Mouse (Mus musculus) cerebellum, postnatal 14 days (tissue): ENCODE results near the gene Ltb.
"Not testable (repeated sequence)": the region's sequence is repeated elsewhere in the genome, so short reads cannot be mapped to it uniquely, and the experiment has no call there.

Source experiments
- DNase-seq, 2 experiments: peaks; one replicate each; pipeline ENCODE4 v3.0.0; 2021; ENCODE audit warnings: mixed read lengths in 2 of 2

Gene Ltb

GRCm38 (mm10) chr17:35226561-35227046, 32.4 kb downstream of the Ltb start:
- DNase-seq, result no peak

GRCm38 (mm10) chr17:35231022-35231421, 36.8 kb downstream of the Ltb start:
- no peak for DNase-seq

GRCm38 (mm10) chr17:35232043-35232442, 37.8 kb downstream of the Ltb start:
- DNase-seq, result peak; percentile 93 to 96

- DNase-seq, result no peak
Measured at GRCm38 (mm10) chr17:35232659-35233058, 38.4 kb downstream of the Ltb start.

- DNase-seq, result no peak
Measured at GRCm38 (mm10) chr17:35233114-35233980, 39.1 kb downstream of the Ltb start, which contains the start of gene Atp6v1g2. TSS of gene Atp6v1g2 (plus strand) at chr17:35233660.

- not testable (repeated sequence) for DNase-seq
Measured at GRCm38 (mm10) chr17:35234090-35234489, 39.9 kb downstream of the Ltb start.

- peak; percentile 39 to 53 for DNase-seq
Measured at GRCm38 (mm10) chr17:35234903-35235302, 40.7 kb downstream of the Ltb start.

GRCm38 (mm10) chr17:35235614-35236389, 41.6 kb downstream of the Ltb start, which contains the start of gene Nfkbil1:
TSS of gene Nfkbil1 (minus strand) at chr17:35235792.
- peak; percentile 91 to 92 for DNase-seq

- DNase-seq, result peak; percentile 100
Measured at GRCm38 (mm10) chr17:35236390-35236746, 42.1 kb downstream of the Ltb start.

- peak; percentile 60 to 66 for DNase-seq
Measured at GRCm38 (mm10) chr17:35236996-35237395, 42.8 kb downstream of the Ltb start.

GRCm38 (mm10) chr17:35237504-35237903, 43.3 kb downstream of the Ltb start:
- peak in 1 of 2 experiments; percentile 27 for DNase-seq

- DNase-seq, result no peak
Measured at GRCm38 (mm10) chr17:35239700-35240099, 45.5 kb downstream of the Ltb start.

- peak in 1 of 2 experiments; percentile 40 for DNase-seq
Measured at GRCm38 (mm10) chr17:35240384-35241304, 46.4 kb downstream of the Ltb start.

- DNase-seq, result peak; percentile 95 to 97
Measured at GRCm38 (mm10) chr17:35241305-35242014, 47.2 kb downstream of the Ltb start, which contains the start of gene Ddx39b. TSS of gene Ddx39b (plus strand) at chr17:35241746.

GRCm38 (mm10) chr17:35242015-35242941, 48.0 kb downstream of the Ltb start:
- peak; percentile 62 to 71 for DNase-seq

GRCm38 (mm10) chr17:35243086-35243485, 48.8 kb downstream of the Ltb start:
- peak; percentile 81 to 85 for DNase-seq

- no peak for DNase-seq
Measured at GRCm38 (mm10) chr17:35244999-35245398, 50.8 kb downstream of the Ltb start.
